In genomic region chr1:184024631-184025030, GRCm38 (mm10) we compare ENCODE assay signal across 14 mouse cellular contexts. TPM values are rescaled to one million over a fixed set of nuclear protein-coding genes. Genes with fewer than 3 reads are reported as not detected.
A peak's percentile ranks its signal among the peaks of the same experiment; 100 is the strongest.
DNase-seq lines count a peak whose midpoint lies in the region.
"Had no signal": no experiment of that assay in that cellular context is flagged by ENCODE, and none has a peak within 500 bp of the region (broad histone marks: within the 10 kb centered on the region; RNA-seq: fewer than 3 reads in every experiment).

No protein-coding gene starts in this region.

- peak; percentile 74 for DNase-seq in thymus, postnatal 0 days (ENCODE audit: low spot score)
- DNase-seq in thymus, postnatal 10 days (ENCODE audit: low spot score in 2 of 2): no peak
- DNase-seq in CD4-positive, CD25-positive, alpha-beta regulatory T cell, adult 2 months (ENCODE audit: low read depth, low spot score): peak; percentile 58
- DNase-seq in T-cell, adult 2 months (ENCODE audit: low spot score): peak; percentile 80
- DNase-seq in naive thymus-derived CD4-positive, alpha-beta T cell, adult 2 months (ENCODE audit: low read depth): peak; percentile 83
- DNase-seq in yolk sac, embryonic 10.5 days (ENCODE audit: low spot score): no peak
- no peak for DNase-seq in urinary bladder, postnatal 4 days (ENCODE audit: low spot score in 2 of 2)
- DNase-seq: adrenal gland, adult 8-10 months; adrenal gland, postnatal 36 days; cerebellum, adult 2 months; cerebellum, postnatal 10 days; heart, adult 18-20 months; heart, postnatal 10 days; heart, postnatal 4 days had no signal

RNA-seq across cellular contexts. Expression of gene 1700056E22Rik, which starts 9.5 kb away (rescaled TPM):
- polyA plus RNA-seq in thymus, postnatal 0 days (2015; fragmentation: Nextera tagmentation; extraction: Ambion mirVana): 6.2 and 8.7 TPM in 2 replicates

RNA-seq across cellular contexts. Expression of gene Dusp10, which starts 11.5 kb away (rescaled TPM):
- 91.6 and 101 TPM in 2 replicates for polyA plus RNA-seq in thymus, postnatal 0 days (2015; fragmentation: Nextera tagmentation; extraction: Ambion mirVana)

Comparison
In these comparisons a context has a peak if more than half of its experiments do, and no peak if none do; other contexts are left out.
1. DNase-seq: peak in thymus, postnatal 0 days (single experiment), CD4-positive, CD25-positive, alpha-beta regulatory T cell, adult 2 months (single experiment), T-cell, adult 2 months (single experiment) and naive thymus-derived CD4-positive, alpha-beta T cell, adult 2 months (single experiment); none in thymus, postnatal 10 days (0 of 2), yolk sac, embryonic 10.5 days (single experiment) and urinary bladder, postnatal 4 days (0 of 2).